Mouse (Mus musculus): Measurements from ENCODE around the gene Olfr547.

GRCm38 (mm10) chr7:102529052-102529451, 5.5 kb upstream of the Olfr547 start:
- no peak for TF ChIP-seq ZNF384 (IDR thresholded peaks at IDR 0.05; ENCODE audit: low read depth, low read length)
- no peak for TF ChIP-seq ZC3H11A (IDR thresholded peaks at IDR 0.05; ENCODE audit: borderline replicate concordance, low read depth, low read length)
- TF ChIP-seq HCFC1 (IDR thresholded peaks at IDR 0.05; ENCODE audit: borderline replicate concordance, insufficient read depth, low read length) = no peak

All from ES-E14 (cell line).